Mouse (Mus musculus): ENCODE data around the gene Nek11. TPM values are rescaled to one million over a fixed set of nuclear protein-coding genes. Genes with fewer than 3 reads are reported as not detected.

The Nek11 gene
- polyA plus RNA-seq (2015; fragmentation: Nextera tagmentation; extraction: Ambion mirVana): 2.2 and 2.5 TPM in 2 replicates

DNA sequence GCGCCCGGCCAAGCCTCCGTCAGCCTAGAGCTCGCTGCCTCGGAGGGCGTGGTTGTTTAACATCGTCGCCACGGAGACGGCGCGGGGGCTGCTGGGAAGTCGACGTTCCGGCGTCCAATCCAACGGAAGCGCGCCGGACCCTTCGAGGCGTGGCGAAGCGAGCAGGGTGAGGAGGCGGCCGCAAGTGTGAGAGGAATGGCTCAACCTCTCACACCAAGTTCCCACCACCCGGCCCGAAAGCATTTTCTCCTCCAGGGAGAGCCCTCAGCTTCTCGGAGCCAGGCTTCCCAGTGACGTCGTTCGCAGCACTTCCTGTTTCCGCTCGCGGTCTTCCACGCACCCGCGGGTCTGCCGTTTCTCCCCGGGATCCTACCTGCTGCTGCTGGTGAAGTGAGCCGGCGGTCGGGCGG, at the start of gene Nek11, which contains the start of gene Aste1:
Gene Nek11, minus strand, starts transcription at position 307 of the 410 bp plus-strand sequence.
Gene Aste1, plus strand, starts transcription at position 175 of the 410 bp plus-strand sequence.
- no peaks in the 10 kb centered on the region for H3K9me3 ChIP-seq
- WGBS: under 1% methylated on average over 44 of the region's 44 CpGs
- H3K9ac ChIP-seq: peak within 1 kb of the TSS; percentile 78
- 0 out of 2 replicates have a peak, but pooled peaks cover 12% of the 10 kb centered on the region for H3K36me3 ChIP-seq
- peaks cover 50% of the 10 kb centered on the region for H3K4me1 ChIP-seq (replicated peaks)
- peak; percentile 97 for ATAC-seq (ENCODE audit: low read depth)
- peaks cover 7% of the 10 kb centered on the region for H3K27me3 ChIP-seq
- H3K27ac ChIP-seq (replicated peaks): peak within 1 kb of the TSS; percentile 87
- H3K4me3 ChIP-seq: peak within 1 kb of the TSS; percentile 66
- peak within 1 kb of the TSS; percentile 72 for H3K4me2 ChIP-seq

DNA sequence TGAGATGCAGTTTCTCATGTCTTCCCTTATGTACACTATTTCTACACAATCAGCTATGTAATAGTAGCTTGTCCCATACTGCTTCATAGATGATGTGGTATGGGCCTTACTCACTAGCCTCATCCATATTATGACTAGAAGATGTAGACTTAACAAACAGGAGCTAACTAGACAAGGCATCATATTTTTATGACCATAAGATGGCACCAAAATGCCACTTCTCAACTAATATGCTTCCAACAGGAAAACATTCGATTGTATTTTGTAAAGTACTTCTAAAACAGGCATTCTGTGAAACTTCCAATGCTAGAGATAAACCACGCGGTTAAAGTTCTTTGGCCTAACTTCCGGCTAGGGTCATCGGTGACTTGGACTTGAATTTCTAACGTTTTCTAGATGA, 13.2 kb upstream of the Nek11 start:
- WGBS: 93% methylated on average over 6 of the region's 6 CpGs
- Histone ChIP-seq H3K4me2 (no peak overlapping the region), H3K4me1 (replicated peaks) (no peaks in the 10 kb centered on the region), H3K27ac (replicated peaks) (no peak overlapping the region), H3K9me3 (no peaks in the 10 kb centered on the region), H3K9ac (no peak overlapping the region), H3K27me3 (no peaks in the 10 kb centered on the region), H3K36me3 (peaks cover 39% of the 10 kb centered on the region), H3K4me3 (no peak overlapping the region)
- ATAC-seq (ENCODE audit: low read depth): no peak

DNA sequence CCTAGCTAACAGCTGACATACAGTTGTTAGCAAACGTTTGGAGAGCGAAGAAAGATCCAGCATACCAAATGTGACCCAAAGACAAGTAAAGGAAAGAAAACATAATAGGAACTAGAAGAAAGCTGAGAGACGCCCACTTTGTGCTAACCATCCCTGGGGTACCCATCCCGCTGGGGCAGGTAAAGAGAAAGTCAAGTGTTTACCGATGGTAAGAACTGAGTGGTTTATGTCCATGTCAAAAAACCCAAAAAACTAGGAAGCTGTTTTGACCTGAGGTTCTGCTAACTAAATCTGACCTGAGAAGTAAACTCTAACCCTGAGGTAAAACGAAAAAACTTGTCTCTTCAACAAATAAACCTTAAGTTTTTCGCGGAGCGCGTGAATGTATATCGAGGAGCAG, 604 bp downstream of the Nek11 start:
- no peak overlapping the region for H3K27ac ChIP-seq (replicated peaks)
- no peaks in the 10 kb centered on the region for H3K9me3 ChIP-seq
- peak overlapping the region; percentile 72 for H3K4me2 ChIP-seq
- H3K9ac ChIP-seq: peak overlapping the region; percentile 78; the same call in 1 of the 2 replicates
- 0 out of 2 replicates have a peak, but pooled peaks have one; percentile 37 for ATAC-seq (ENCODE audit: low read depth)
- peak overlapping the region; percentile 66 for H3K4me3 ChIP-seq
- WGBS: 14% methylated on average over 11 of the region's 11 CpGs
- H3K4me1 ChIP-seq (replicated peaks): peaks cover 45% of the 10 kb centered on the region
- H3K27me3 ChIP-seq: peaks cover 7% of the 10 kb centered on the region
- 0 out of 2 replicates have a peak, but pooled peaks cover 12% of the 10 kb centered on the region for H3K36me3 ChIP-seq

DNA sequence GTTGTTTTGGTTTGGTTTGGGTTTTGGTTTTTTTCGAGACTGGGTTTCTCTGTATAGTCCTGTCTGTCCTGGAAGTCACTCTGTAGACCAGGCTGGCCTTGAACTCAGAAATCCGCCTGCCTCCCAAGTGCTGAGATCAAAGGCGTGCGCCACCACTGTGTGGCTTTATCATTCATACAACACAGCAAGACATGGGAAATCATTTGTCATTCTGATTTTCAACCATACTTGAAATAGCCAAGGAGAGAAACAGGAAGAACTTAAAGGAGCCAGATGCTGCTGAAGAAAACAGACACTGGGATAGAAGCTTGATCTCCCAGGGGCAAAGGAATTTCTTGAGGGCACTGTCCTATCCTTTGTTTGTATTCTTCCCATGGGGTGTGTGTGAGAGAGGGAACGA, 4.7 kb downstream of the Nek11 start:
- peaks cover 7% of the 10 kb centered on the region for H3K4me1 ChIP-seq (replicated peaks)
- H3K9me3 ChIP-seq: no peaks in the 10 kb centered on the region
- peaks cover 7% of the 10 kb centered on the region for H3K27me3 ChIP-seq
- H3K9ac ChIP-seq: no peak overlapping the region
- H3K4me2 ChIP-seq: no peak overlapping the region
- H3K4me3 ChIP-seq: no peak overlapping the region
- WGBS: 57% methylated on average over 5 of the region's 5 CpGs
- no peak overlapping the region for H3K27ac ChIP-seq (replicated peaks)
- no peaks in the 10 kb centered on the region for H3K36me3 ChIP-seq
- no peak for ATAC-seq (ENCODE audit: low read depth)

DNA sequence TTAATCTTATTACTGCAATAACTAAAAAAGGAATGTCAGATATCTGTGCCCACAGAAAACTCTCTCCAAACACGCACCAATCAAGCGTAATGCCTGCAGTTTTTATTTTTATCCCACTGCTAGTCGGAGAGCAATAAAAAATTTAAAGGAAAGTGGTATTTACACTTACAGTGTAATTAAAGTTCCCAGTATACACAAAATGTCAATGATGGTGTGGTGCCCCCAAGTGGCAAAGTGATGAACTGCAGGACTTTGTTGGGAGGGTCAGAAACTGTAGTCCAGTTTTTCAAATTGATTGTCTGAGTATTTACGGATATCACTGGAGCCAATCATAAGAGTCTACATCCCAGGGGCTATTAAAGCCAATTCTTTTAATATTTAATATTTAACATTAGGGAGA, 6.0 kb downstream of the Nek11 start:
- Histone ChIP-seq H3K4me2 (no peak overlapping the region), H3K4me3 (no peak overlapping the region), H3K4me1 (replicated peaks) (no peaks in the 10 kb centered on the region), H3K9ac (no peak overlapping the region), H3K27me3 (0 out of 2 replicates have a peak, but pooled peaks cover 3% of the 10 kb centered on the region), H3K9me3 (no peaks in the 10 kb centered on the region), H3K27ac (replicated peaks) (no peak overlapping the region), H3K36me3 (no peaks in the 10 kb centered on the region)
- 14% methylated on average over 4 of the region's 4 CpGs for WGBS
- no peak for ATAC-seq (ENCODE audit: low read depth)

DNA sequence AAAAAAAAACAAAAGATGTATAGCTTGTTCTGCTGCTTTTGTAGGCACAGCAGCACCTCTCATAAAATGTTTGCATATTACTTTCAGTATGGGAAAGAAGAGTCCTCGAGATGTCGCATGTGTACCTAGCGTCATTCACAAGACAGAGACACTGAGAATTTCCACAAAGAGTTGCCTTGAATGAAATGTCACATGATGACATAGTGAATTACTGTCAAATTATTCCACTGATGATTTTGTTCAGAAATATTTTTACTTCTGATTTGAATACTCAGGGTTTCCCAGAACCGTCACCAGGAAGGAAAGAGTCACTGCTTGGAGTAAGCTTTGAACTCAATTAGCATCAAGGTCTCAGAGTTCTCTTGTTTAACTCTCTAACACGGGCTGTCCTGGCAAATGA, 7.9 kb downstream of the Nek11 start:
- 87% methylated on average over 5 of the region's 5 CpGs for WGBS

DNA sequence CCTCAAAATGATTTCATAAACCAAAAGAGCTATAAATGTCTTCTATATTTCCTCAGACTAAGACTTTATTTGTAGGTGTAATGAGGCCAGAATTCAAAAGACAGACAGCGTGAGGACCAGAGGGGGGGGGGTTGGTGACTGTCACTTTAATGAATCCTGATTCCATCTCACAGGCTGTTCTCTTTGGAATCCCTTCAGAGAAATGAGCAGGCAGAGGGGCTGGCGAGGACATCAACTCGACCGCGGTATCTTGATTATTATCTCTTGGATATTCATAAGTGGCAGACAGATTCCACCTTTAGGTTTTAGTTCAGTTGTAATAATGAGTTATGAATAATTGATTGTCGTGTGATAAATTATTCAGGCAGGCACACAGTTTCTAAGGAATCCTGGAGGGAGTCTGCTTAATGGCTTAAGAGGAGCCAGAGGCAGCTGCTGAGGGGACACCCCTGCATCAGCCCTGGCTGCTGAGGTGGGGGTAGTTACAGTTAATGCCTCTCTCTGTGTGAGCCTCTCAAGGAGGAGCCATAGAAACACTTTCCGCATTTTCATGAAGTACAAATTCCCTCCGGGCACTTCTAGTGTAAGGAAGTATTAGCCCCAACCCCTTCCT, 15.7 kb downstream of the Nek11 start:
- Histone ChIP-seq H3K4me1 (replicated peaks) (peaks cover 25% of the 10 kb centered on the region), H3K9me3 (no peaks in the 10 kb centered on the region), H3K4me3 (no peak overlapping the region), H3K4me2 (peak overlapping the region; percentile 11; the same call in 1 of the 2 replicates), H3K27ac (replicated peaks) (peak overlapping the region; percentile 82), H3K9ac (no peak overlapping the region), H3K36me3 (no peaks in the 10 kb centered on the region), H3K27me3 (no peaks in the 10 kb centered on the region)
- peak; percentile 93 for ATAC-seq (ENCODE audit: low read depth)
- WGBS: 50% methylated on average over 8 of the region's 8 CpGs

More for the DNA sequence above, 7.9 kb downstream of the Nek11 start:
- H3K27me3 ChIP-seq: no peaks in the 10 kb centered on the region
- no peaks in the 10 kb centered on the region for H3K36me3 ChIP-seq
- no peak overlapping the region for H3K4me2 ChIP-seq
- no peak for ATAC-seq (ENCODE audit: low read depth)
- no peak overlapping the region for H3K4me3 ChIP-seq
- no peak overlapping the region for H3K9ac ChIP-seq
- no peaks in the 10 kb centered on the region for H3K4me1 ChIP-seq (replicated peaks)
- H3K9me3 ChIP-seq: no peaks in the 10 kb centered on the region
- H3K27ac ChIP-seq (replicated peaks): no peak overlapping the region

DNA sequence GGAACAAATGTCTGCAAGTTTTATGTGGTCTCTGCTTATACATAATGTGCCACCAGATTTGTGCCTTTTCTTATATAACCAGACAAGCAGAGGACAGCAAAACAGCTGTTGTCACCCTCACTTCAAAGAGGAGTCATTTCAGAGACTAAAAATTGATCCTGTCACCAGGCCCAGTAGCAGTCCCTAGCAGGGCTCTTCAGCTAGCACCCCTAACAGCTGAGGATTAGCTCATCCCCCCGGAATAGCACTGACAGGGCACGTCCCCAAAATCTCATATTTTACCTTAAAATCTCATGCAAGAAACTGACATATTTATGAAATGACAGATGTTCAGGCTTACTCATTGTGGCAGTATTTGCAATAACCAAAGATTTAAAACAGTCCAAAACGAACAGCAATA, 17.7 kb downstream of the Nek11 start:
- Histone ChIP-seq H3K4me1 (replicated peaks) (peaks cover 25% of the 10 kb centered on the region), H3K4me3 (no peak overlapping the region), H3K9ac (no peak overlapping the region), H3K27me3 (no peaks in the 10 kb centered on the region), H3K9me3 (no peaks in the 10 kb centered on the region), H3K27ac (replicated peaks) (no peak overlapping the region), H3K4me2 (no peak overlapping the region), H3K36me3 (no peaks in the 10 kb centered on the region)
- no peak for ATAC-seq (ENCODE audit: low read depth)
- 78% methylated on average over 3 of the region's 3 CpGs for WGBS

DNA sequence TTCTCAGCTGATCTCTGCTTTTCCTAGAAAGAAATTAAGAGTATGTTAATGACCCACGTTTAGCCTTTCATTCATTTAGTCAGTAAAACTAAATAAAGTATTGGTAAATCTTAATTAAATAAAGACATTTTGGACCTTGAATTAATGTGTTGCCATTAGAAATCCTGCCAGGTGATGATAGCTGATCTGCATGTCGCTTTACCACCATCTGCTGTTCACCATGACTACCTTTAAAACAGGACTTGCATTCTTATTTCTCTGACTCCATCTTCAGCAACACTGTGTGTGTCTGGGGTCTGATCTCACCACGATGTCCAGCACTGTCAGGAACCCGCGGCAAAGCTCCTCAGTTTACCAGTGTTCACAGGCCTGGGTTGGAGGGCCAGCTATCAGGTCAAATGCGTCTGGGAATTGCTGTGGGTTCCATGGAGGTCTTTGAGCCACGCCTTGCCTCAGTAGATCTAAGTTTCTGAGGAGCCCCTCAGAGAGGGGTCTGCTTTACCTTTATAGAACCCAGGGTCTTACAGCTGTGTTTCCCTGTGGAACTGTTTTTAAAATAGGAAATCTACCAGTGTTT, 18.3 kb downstream of the Nek11 start:
- peaks cover 25% of the 10 kb centered on the region for H3K4me1 ChIP-seq (replicated peaks)
- H3K36me3 ChIP-seq: no peaks in the 10 kb centered on the region
- H3K4me3 ChIP-seq: no peak overlapping the region
- H3K27me3 ChIP-seq: no peaks in the 10 kb centered on the region
- WGBS: 78% methylated on average over 7 of the region's 7 CpGs
- no peak overlapping the region for H3K9ac ChIP-seq
- H3K9me3 ChIP-seq: no peaks in the 10 kb centered on the region
- H3K27ac ChIP-seq (replicated peaks): no peak overlapping the region
- H3K4me2 ChIP-seq: no peak overlapping the region
- no peak for ATAC-seq (ENCODE audit: low read depth)

DNA sequence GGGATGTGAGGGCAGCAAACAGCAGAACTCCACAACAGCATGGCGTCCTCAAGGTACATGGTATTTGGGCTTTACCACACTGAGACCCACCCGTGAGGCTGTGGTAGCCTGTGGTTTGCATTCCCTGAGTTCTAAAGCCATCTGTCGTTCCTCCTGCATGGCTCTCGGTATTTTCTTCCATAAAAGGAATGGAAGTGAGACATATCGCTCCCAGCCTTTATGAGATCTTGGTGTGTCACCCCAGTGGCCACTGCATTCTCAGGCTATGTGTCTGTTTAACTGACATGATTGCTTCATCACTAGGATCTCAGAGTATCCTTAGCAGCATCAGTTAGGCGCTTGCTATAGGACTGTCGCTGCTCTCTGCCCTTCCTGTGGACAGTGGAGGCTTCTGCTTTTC, 18.9 kb downstream of the Nek11 start:
- H3K27ac ChIP-seq (replicated peaks): peak overlapping the region; percentile 52; the same call in 1 of the 2 replicates
- no peak for ATAC-seq (ENCODE audit: low read depth)
- 70% methylated on average over 7 of the region's 7 CpGs for WGBS
- H3K9me3 ChIP-seq: no peaks in the 10 kb centered on the region
- H3K4me1 ChIP-seq (replicated peaks): peaks cover 25% of the 10 kb centered on the region
- no peak overlapping the region for H3K4me2 ChIP-seq
- H3K36me3 ChIP-seq: no peaks in the 10 kb centered on the region
- no peaks in the 10 kb centered on the region for H3K27me3 ChIP-seq
- no peak overlapping the region for H3K9ac ChIP-seq
- no peak overlapping the region for H3K4me3 ChIP-seq

DNA sequence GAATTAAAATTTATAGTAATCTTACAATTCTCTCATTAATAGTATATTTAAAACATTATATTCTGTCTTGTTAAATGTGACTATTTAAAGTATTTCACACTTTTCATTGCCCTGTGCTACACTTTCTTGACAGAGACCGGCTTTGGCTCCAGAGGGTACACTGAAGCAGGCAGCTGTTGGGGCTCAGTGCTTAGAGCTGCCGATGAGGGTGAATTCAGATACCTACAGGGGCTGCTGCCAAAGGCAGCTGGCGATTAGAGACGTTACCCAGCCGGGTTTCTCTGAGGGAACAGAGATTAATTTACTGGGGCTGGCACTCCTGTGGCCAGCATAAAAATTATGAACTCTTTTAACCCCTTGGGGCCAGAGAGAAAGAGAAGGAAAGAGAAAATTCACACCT, 21.0 kb downstream of the Nek11 start:
- H3K9ac ChIP-seq: no peak overlapping the region
- WGBS: 47% methylated on average over 5 of the region's 5 CpGs
- H3K9me3 ChIP-seq: no peaks in the 10 kb centered on the region
- no peak for ATAC-seq (ENCODE audit: low read depth)
- no peak overlapping the region for H3K4me2 ChIP-seq
- no peaks in the 10 kb centered on the region for H3K27me3 ChIP-seq
- no peak overlapping the region for H3K4me3 ChIP-seq
- H3K4me1 ChIP-seq (replicated peaks): peaks cover 11% of the 10 kb centered on the region
- H3K36me3 ChIP-seq: no peaks in the 10 kb centered on the region
- no peak overlapping the region for H3K27ac ChIP-seq (replicated peaks)

DNA sequence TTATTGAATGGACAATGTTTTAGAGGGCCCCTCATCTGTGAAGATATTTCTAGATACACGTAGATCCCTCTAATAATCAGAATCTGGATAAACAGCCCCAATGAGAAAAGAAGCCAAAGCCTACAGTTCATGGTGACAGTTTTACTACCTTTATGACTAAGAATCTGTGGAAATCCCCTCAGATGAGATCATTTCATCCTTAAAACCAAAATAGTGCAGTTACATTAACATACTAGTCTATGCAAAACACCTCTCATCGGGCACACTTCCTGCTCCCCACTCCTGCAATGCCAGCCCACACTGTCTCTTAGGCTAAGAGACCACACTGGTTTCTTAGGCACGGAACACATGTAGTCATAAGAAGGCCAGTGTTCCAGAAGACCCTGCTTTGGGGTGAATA, 26.7 kb downstream of the Nek11 start:
- Histone ChIP-seq H3K36me3 (no peaks in the 10 kb centered on the region), H3K4me3 (no peak overlapping the region), H3K4me2 (no peak overlapping the region), H3K27ac (replicated peaks) (no peak overlapping the region), H3K9me3 (no peaks in the 10 kb centered on the region), H3K27me3 (no peaks in the 10 kb centered on the region), H3K4me1 (replicated peaks) (0 out of 2 replicates have a peak, but pooled peaks cover 5% of the 10 kb centered on the region), H3K9ac (no peak overlapping the region)
- 80% methylated on average over 3 of the region's 3 CpGs for WGBS
- no peak for ATAC-seq (ENCODE audit: low read depth)
